Mouse (Mus musculus): ENCODE measurements around the gene Gm45261. TPM values are rescaled to one million over a fixed set of nuclear protein-coding genes. Genes with fewer than 3 reads are reported as not detected.

Gene Gm45261
- not detected in 2 replicates for polyA plus RNA-seq (2011; ENCODE audit: insufficient read depth, insufficient read length, low replicate concordance, missing spikeins)

- no peaks in the 10 kb centered on the region for H3K4me1 ChIP-seq (ENCODE audit: control insufficient read depth, insufficient read depth, low read length)
- no peak for TF ChIP-seq POLR2A (IDR thresholded peaks at IDR 0.05; ENCODE audit: borderline replicate concordance, control insufficient read depth, low read depth, low read length)
- no peak for TF ChIP-seq CTCF (IDR thresholded peaks at IDR 0.05; ENCODE audit: control insufficient read depth, insufficient read depth, low read length)
- WGBS = 85% methylated on average over 6 of the region's 6 CpGs
- H3K4me3 ChIP-seq (replicated peaks; ENCODE audit: control insufficient read depth, low read depth, low read length) = no peak within 1 kb of the TSS
- H3K27ac ChIP-seq (ENCODE audit: control insufficient read depth, insufficient read depth, low read depth, low read length, poor library complexity) = no peak within 1 kb of the TSS
Measured at GRCm38 (mm10) chr1:80461348-80461747, at the start of gene Gm45261. Gene Gm45261 (minus strand): TSS chr1:80461448.

GRCm38 (mm10) chr1:80504757-80505156 lies 43.5 kb upstream of the Gm45261 start:
- WGBS = 62% methylated on average over 2 of the region's 2 CpGs
- no peak for TF ChIP-seq POLR2A (IDR thresholded peaks at IDR 0.05; ENCODE audit: borderline replicate concordance, control insufficient read depth, low read depth, low read length)
- TF ChIP-seq CTCF (IDR thresholded peaks at IDR 0.05; ENCODE audit: control insufficient read depth, insufficient read depth, low read length) = no peak
- no peak overlapping the region for H3K4me3 ChIP-seq (replicated peaks; ENCODE audit: control insufficient read depth, low read depth, low read length)
- no peaks in the 10 kb centered on the region for H3K4me1 ChIP-seq (ENCODE audit: control insufficient read depth, insufficient read depth, low read length)
- H3K27ac ChIP-seq (ENCODE audit: control insufficient read depth, insufficient read depth, low read depth, low read length, poor library complexity) = no peak overlapping the region

GRCm38 (mm10) chr1:80504081-80504480 lies 42.8 kb upstream of the Gm45261 start:
- WGBS = 82% methylated on average over 4 of the region's 4 CpGs
- TF ChIP-seq CTCF (IDR thresholded peaks at IDR 0.05; ENCODE audit: control insufficient read depth, insufficient read depth, low read length) = no peak
- H3K4me3 ChIP-seq (replicated peaks; ENCODE audit: control insufficient read depth, low read depth, low read length) = no peak overlapping the region
- H3K27ac ChIP-seq (ENCODE audit: control insufficient read depth, insufficient read depth, low read depth, low read length, poor library complexity) = no peak overlapping the region
- no peaks in the 10 kb centered on the region for H3K4me1 ChIP-seq (ENCODE audit: control insufficient read depth, insufficient read depth, low read length)

GRCm38 (mm10) chr1:80502456-80503165 lies 41.4 kb upstream of the Gm45261 start:
- 87% methylated on average over 9 of the region's 9 CpGs for WGBS
- no peak overlapping the region for H3K4me3 ChIP-seq (replicated peaks; ENCODE audit: control insufficient read depth, low read depth, low read length)
- H3K27ac ChIP-seq (ENCODE audit: control insufficient read depth, insufficient read depth, low read depth, low read length, poor library complexity) = no peak overlapping the region
- no peaks in the 10 kb centered on the region for H3K4me1 ChIP-seq (ENCODE audit: control insufficient read depth, insufficient read depth, low read length)
- TF ChIP-seq POLR2A (IDR thresholded peaks at IDR 0.05; ENCODE audit: borderline replicate concordance, control insufficient read depth, low read depth, low read length) = no peak
- no peak for TF ChIP-seq CTCF (IDR thresholded peaks at IDR 0.05; ENCODE audit: control insufficient read depth, insufficient read depth, low read length)

GRCm38 (mm10) chr1:80499264-80499663 lies 38.0 kb upstream of the Gm45261 start:
- Histone ChIP-seq H3K4me1 (ENCODE audit: control insufficient read depth, insufficient read depth, low read length) (no peaks in the 10 kb centered on the region), H3K27ac (ENCODE audit: control insufficient read depth, insufficient read depth, low read depth, low read length, poor library complexity) (no peak overlapping the region), H3K4me3 (replicated peaks; ENCODE audit: control insufficient read depth, low read depth, low read length) (no peak overlapping the region)
- WGBS = 84% methylated on average over 7 of the region's 7 CpGs
- TF ChIP-seq CTCF (IDR thresholded peaks at IDR 0.05; ENCODE audit: control insufficient read depth, insufficient read depth, low read length) = no peak
- no peak for TF ChIP-seq POLR2A (IDR thresholded peaks at IDR 0.05; ENCODE audit: borderline replicate concordance, control insufficient read depth, low read depth, low read length)

- TF ChIP-seq POLR2A (IDR thresholded peaks at IDR 0.05; ENCODE audit: borderline replicate concordance, control insufficient read depth, low read depth, low read length) (no peak), CTCF (IDR thresholded peaks at IDR 0.05; ENCODE audit: control insufficient read depth, insufficient read depth, low read length) (no peak)
- Histone ChIP-seq H3K27ac (ENCODE audit: control insufficient read depth, insufficient read depth, low read depth, low read length, poor library complexity) (no peak overlapping the region), H3K4me1 (ENCODE audit: control insufficient read depth, insufficient read depth, low read length) (no peaks in the 10 kb centered on the region), H3K4me3 (replicated peaks; ENCODE audit: control insufficient read depth, low read depth, low read length) (no peak overlapping the region)
- WGBS = 62% methylated on average over 4 of the region's 4 CpGs
Measured at GRCm38 (mm10) chr1:80496360-80496759, 35.1 kb upstream of the Gm45261 start.

GRCm38 (mm10) chr1:80483419-80483818 lies 22.2 kb upstream of the Gm45261 start:
- no peaks in the 10 kb centered on the region for H3K4me1 ChIP-seq (ENCODE audit: control insufficient read depth, insufficient read depth, low read length)
- TF ChIP-seq CTCF (IDR thresholded peaks at IDR 0.05; ENCODE audit: control insufficient read depth, insufficient read depth, low read length) (no peak), POLR2A (IDR thresholded peaks at IDR 0.05; ENCODE audit: borderline replicate concordance, control insufficient read depth, low read depth, low read length) (no peak)
- 69% methylated on average over 5 of the region's 5 CpGs for whole genome bisulfite sequencing
- no peak overlapping the region for H3K4me3 ChIP-seq (replicated peaks; ENCODE audit: control insufficient read depth, low read depth, low read length)
- no peak overlapping the region for H3K27ac ChIP-seq (ENCODE audit: control insufficient read depth, insufficient read depth, low read depth, low read length, poor library complexity)

GRCm38 (mm10) chr1:80474942-80475341 lies 13.7 kb upstream of the Gm45261 start:
- Histone ChIP-seq H3K4me1 (ENCODE audit: control insufficient read depth, insufficient read depth, low read length) (no peaks in the 10 kb centered on the region), H3K4me3 (replicated peaks; ENCODE audit: control insufficient read depth, low read depth, low read length) (no peak overlapping the region), H3K27ac (ENCODE audit: control insufficient read depth, insufficient read depth, low read depth, low read length, poor library complexity) (no peak overlapping the region)
- no peak for TF ChIP-seq CTCF (IDR thresholded peaks at IDR 0.05; ENCODE audit: control insufficient read depth, insufficient read depth, low read length)
- no peak for TF ChIP-seq POLR2A (IDR thresholded peaks at IDR 0.05; ENCODE audit: borderline replicate concordance, control insufficient read depth, low read depth, low read length)
- 62% methylated on average over 1 of the region's 1 CpGs for WGBS

GRCm38 (mm10) chr1:80472395-80472794 lies 11.1 kb upstream of the Gm45261 start:
- H3K4me3 ChIP-seq (replicated peaks; ENCODE audit: control insufficient read depth, low read depth, low read length) = no peak overlapping the region
- WGBS = 83% methylated on average over 1 of the region's 1 CpGs
- no peak overlapping the region for H3K27ac ChIP-seq (ENCODE audit: control insufficient read depth, insufficient read depth, low read depth, low read length, poor library complexity)
- no peak for TF ChIP-seq POLR2A (IDR thresholded peaks at IDR 0.05; ENCODE audit: borderline replicate concordance, control insufficient read depth, low read depth, low read length)
- TF ChIP-seq CTCF (IDR thresholded peaks at IDR 0.05; ENCODE audit: control insufficient read depth, insufficient read depth, low read length) = no peak
- no peaks in the 10 kb centered on the region for H3K4me1 ChIP-seq (ENCODE audit: control insufficient read depth, insufficient read depth, low read length)
